Mouse (Mus musculus): Measurements from ENCODE around the gene Gm49359. TPM values are rescaled to one million over a fixed set of nuclear protein-coding genes. Genes with fewer than 3 reads are reported as not detected.

Gm49359 gene
- polyA plus RNA-seq (2012; rRNA removed): 6.6 and 7.4 TPM in 2 replicates

GRCm38 (mm10) chr13:62466424-62467334 is at the start of gene Gm49359:
Gm49359 (minus strand) TSS chr13:62466832.

Other genes starting within 250 kb of the Gm49359 start
- gene Gm3604, start 83.7 kb downstream of the Gm49359 start, polyA plus RNA-seq (2012; rRNA removed): 0.88 TPM in 2 replicates
- gene Zfp935, start 91.7 kb upstream of the Gm49359 start, polyA plus RNA-seq (2012; rRNA removed): not detected in 2 replicates
- 9.0 and 9.8 TPM in 2 replicates for gene Zfp934, start 104.4 kb upstream of the Gm49359 start, polyA plus RNA-seq (2012; rRNA removed)
- 5.1 and 5.4 TPM in 2 replicates for gene 6720489N17Rik, start 157.3 kb upstream of the Gm49359 start, polyA plus RNA-seq (2012; rRNA removed)